Mouse (Mus musculus) forebrain, embryonic 12.5 days (tissue): ENCODE data around the gene Exosc8. TPM values are rescaled to one million over a fixed set of nuclear protein-coding genes. Genes with fewer than 3 reads are reported as not detected.
"Not testable (repeated sequence)": the region's sequence is repeated elsewhere in the genome, so short reads cannot be mapped to it uniquely, and the experiment has no call there.

ENCODE experiments used
- ATAC-seq: fragments of 200-750 bp; cut with Nextera tagmentation; 2 replicates; pipeline ENCODE4 v1.8.0; 2017; ENCODE audit warnings: moderate TSS enrichment; ENCODE audit not compliant: low FRiP score
- H3K27ac ChIP-seq: fragments of 300-500 bp; sonication (generic); 2 replicates; pipeline ENCODE4 v1.5.1; 2016; ENCODE audit warnings: mild to moderate bottlenecking
- H3K27me3 ChIP-seq: fragments of 300-500 bp; sonication (generic); 2 replicates; pipeline ENCODE4 v1.6.1; 2016; ENCODE audit warnings: mild to moderate bottlenecking
- H3K36me3 ChIP-seq: fragments of 300-500 bp; sonication (generic); replicated peaks from 2 replicates; pipeline ENCODE4 v1.6.1; 2016; ENCODE audit warnings: mild to moderate bottlenecking
- H3K4me1 ChIP-seq: fragments of 300-500 bp; sonication (generic); 2 replicates; pipeline ENCODE4 v1.6.1; 2016
- H3K4me2 ChIP-seq: fragments of 300-500 bp; sonication (generic); 2 replicates; pipeline ENCODE4 v1.6.1; 2016; ENCODE audit warnings: mild to moderate bottlenecking, moderate library complexity
- H3K4me3 ChIP-seq: fragments of 300-500 bp; sonication (generic); replicated peaks from 2 replicates; pipeline ENCODE4 v1.5.1; 2016; ENCODE audit warnings: mild to moderate bottlenecking
- H3K9ac ChIP-seq: fragments of 300-500 bp; sonication (generic); 2 replicates; pipeline ENCODE4 v1.6.1; 2016; ENCODE audit warnings: mild to moderate bottlenecking
- H3K9me3 ChIP-seq: fragments of 300-500 bp; sonication (generic); 2 replicates; pipeline ENCODE4 v1.6.1; 2016
- WGBS: fragments of 180-500 bp; shearing (Covaris S2); methylation state at CpG from one replicate; pipeline ENCODE4 v1.1.7; 2016; 5-methylcytosine and 5-hydroxymethylcytosine counted together
- polyA plus RNA-seq: library from polyadenylated mRNA; unstranded; fragments of >200 nt; fragmentation: Nextera tagmentation; extraction: Ambion mirVana; gene quantifications from 2 replicates; pipeline ENCODE4 v1.2.1, GENCODE M21; 2016

Gene Exosc8
- 122 and 125 TPM in 2 replicates for polyA plus RNA-seq

DNA sequence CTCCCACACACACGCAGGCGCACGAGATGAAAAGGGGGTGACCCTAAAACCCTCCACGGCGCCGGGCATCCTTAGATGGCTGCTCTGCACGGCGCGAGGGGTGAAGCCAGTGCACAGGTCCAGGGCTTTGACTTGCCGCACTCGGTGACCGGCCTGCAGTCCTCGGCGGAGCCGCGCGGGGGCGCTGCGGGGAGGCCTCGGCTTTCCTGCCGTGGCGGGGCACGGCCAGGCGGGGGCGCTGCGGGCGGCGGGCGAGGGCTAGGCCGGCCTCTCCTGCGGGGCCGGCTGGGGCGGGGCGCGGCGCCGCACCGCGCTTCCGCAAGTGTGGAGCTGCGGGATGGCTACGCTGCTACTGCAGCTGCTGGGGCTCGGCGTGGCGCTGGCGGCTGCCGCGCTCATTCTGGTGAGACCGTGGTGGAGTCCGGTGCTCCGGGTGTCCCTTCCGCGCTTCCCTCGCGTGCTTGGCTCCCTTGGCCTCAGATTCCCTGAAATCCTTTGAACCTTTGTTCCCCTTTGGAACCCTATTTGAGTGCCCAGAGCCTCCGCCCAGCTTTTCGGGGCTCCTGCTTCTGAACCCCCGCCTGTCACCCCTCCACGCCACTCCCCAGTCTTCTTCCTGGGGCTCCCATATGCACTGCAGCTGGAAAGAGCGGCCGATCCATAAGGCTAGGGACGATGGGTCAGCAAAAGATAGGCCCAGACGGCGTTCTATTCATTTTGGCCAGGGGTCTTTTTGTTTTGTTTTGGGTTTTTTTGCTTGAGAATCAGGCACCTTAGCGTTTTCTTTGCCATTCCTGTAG is at the start of gene Exosc8, which contains the start of gene Alg5:
Exosc8 (minus strand) TSS at position 147 of the 800 bp plus-strand sequence.
Alg5 (plus strand) TSS at position 293 of the 800 bp plus-strand sequence.
- Histone ChIP-seq H3K4me1 (peaks cover 11% of the 10 kb centered on the region), H3K27me3 (no peaks in the 10 kb centered on the region), H3K36me3 (peaks cover 34% of the 10 kb centered on the region), H3K9ac (peak within 1 kb of the TSS; percentile 93), H3K27ac (peak within 1 kb of the TSS; percentile 99), H3K4me3 (peak within 1 kb of the TSS; percentile 90), H3K9me3 (no peaks in the 10 kb centered on the region), H3K4me2 (peak within 1 kb of the TSS; percentile 68)
- ATAC-seq = peak; percentile 94
- WGBS = under 1% methylated on average over 51 of the region's 65 CpGs

DNA sequence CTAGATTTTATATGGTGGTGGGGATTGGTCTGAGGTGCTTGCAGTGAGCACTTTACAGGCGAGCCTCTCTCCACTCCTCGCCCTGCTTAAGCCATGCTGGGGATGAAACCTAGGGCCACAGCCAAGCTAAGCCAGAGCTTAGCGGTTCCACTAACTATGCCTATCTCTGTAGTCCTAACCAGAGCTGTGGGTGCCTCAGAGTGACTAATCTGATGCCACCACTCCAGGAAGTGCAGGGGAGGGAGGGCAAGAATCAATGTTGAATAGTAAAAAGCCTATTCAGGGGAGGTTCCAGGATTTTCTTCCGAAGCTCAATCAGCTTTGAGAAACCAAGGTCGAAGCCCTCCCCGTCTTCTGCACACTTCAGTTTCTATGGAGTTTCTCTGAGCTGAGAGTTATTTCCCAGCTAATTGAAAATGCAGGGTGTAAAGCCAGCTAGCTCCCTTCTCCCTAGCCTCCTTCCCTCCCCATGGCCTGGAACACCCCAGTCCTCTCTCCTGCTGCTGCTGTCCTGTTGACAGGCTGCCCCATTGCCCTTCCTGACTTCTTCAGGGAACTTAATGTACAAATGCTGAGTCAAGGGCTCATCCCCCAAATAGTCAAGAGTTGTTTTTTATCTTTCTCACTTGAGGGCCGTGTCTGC is 40.9 kb upstream of the Exosc8 start:
- H3K4me1 ChIP-seq = no peaks in the 10 kb centered on the region

DNA sequence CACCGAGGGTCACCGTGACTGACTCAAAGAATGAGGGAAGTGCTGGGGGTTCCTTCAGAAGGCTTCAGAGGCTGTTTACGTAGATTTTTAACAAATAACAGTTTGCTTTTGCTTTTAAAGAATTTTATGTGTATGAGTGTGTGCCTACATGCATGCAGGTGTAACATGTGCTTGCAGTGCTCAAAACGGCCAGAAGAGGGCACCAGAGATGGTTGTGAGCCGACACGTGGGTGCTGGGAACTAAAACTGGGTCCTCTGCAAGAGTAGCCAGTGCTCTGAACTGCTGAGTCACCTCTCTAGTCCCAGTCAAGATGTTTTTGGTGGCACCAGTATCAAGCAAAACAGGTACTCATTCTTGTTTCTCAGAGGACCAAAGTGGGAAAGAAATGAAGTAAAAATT is 38.4 kb upstream of the Exosc8 start:
- Histone ChIP-seq H3K4me2 (no peak overlapping the region), H3K27me3 (no peaks in the 10 kb centered on the region), H3K27ac (no peak overlapping the region), H3K36me3 (no peaks in the 10 kb centered on the region), H3K9ac (no peak overlapping the region), H3K9me3 (peaks cover 4% of the 10 kb centered on the region; the same call in 1 of the 2 replicates), H3K4me3 (no peak overlapping the region), H3K4me1 (peaks cover 6% of the 10 kb centered on the region; the same call in 1 of the 2 replicates)
- ATAC-seq = no peak
- 86% methylated on average over 6 of the region's 6 CpGs for WGBS

More for the DNA sequence above, 40.9 kb upstream of the Exosc8 start:
- Histone ChIP-seq H3K27ac (no peak overlapping the region), H3K9me3 (peaks cover 4% of the 10 kb centered on the region; the same call in 1 of the 2 replicates), H3K27me3 (no peaks in the 10 kb centered on the region), H3K4me2 (no peak overlapping the region), H3K9ac (no peak overlapping the region), H3K4me3 (no peak overlapping the region), H3K36me3 (no peaks in the 10 kb centered on the region)
- ATAC-seq = no peak
- 69% methylated on average over 7 of the region's 7 CpGs for WGBS

- Histone ChIP-seq H3K4me2 (no peak overlapping the region), H3K4me1 (peaks cover 6% of the 10 kb centered on the region; the same call in 1 of the 2 replicates), H3K9ac (no peak overlapping the region), H3K4me3 (no peak overlapping the region), H3K27me3 (no peaks in the 10 kb centered on the region), H3K9me3 (peaks cover 4% of the 10 kb centered on the region; the same call in 1 of the 2 replicates), H3K36me3 (no peaks in the 10 kb centered on the region), H3K27ac (no peak overlapping the region)
- WGBS = 61% methylated on average over 17 of the region's 17 CpGs
- no peak for ATAC-seq
Measured at GRCm38 (mm10) chr3:54769349-54770275, 34.4 kb upstream of the Exosc8 start.

GRCm38 (mm10) chr3:54768592-54768991 is 33.4 kb upstream of the Exosc8 start:
- WGBS = 93% methylated on average over 8 of the region's 8 CpGs
- no peak for ATAC-seq
- H3K4me2 ChIP-seq = no peak overlapping the region
- H3K27me3 ChIP-seq = no peaks in the 10 kb centered on the region
- no peak overlapping the region for H3K9ac ChIP-seq
- H3K36me3 ChIP-seq = no peaks in the 10 kb centered on the region
- peaks cover 6% of the 10 kb centered on the region; the same call in 1 of the 2 replicates for H3K4me1 ChIP-seq
- H3K27ac ChIP-seq = no peak overlapping the region
- peaks cover 2% of the 10 kb centered on the region; the same call in 1 of the 2 replicates for H3K9me3 ChIP-seq
- no peak overlapping the region for H3K4me3 ChIP-seq

- no peaks in the 10 kb centered on the region for H3K27me3 ChIP-seq
- 92% methylated on average over 5 of the region's 5 CpGs for WGBS
Measured at GRCm38 (mm10) chr3:54766811-54767210, 31.6 kb upstream of the Exosc8 start.

GRCm38 (mm10) chr3:54766034-54766433 is 30.8 kb upstream of the Exosc8 start:
- ATAC-seq = no peak
- Histone ChIP-seq H3K4me1 (peaks cover 6% of the 10 kb centered on the region; the same call in 1 of the 2 replicates), H3K9ac (no peak overlapping the region), H3K27me3 (no peaks in the 10 kb centered on the region), H3K4me2 (no peak overlapping the region), H3K27ac (no peak overlapping the region), H3K36me3 (no peaks in the 10 kb centered on the region), H3K9me3 (no peaks in the 10 kb centered on the region), H3K4me3 (no peak overlapping the region)
- WGBS = 87% methylated on average over 14 of the region's 14 CpGs

More at GRCm38 (mm10) chr3:54766811-54767210, 31.6 kb upstream of the Exosc8 start:
- Histone ChIP-seq H3K9ac (no peak overlapping the region), H3K36me3 (no peaks in the 10 kb centered on the region), H3K9me3 (no peaks in the 10 kb centered on the region), H3K4me3 (no peak overlapping the region), H3K27ac (no peak overlapping the region), H3K4me1 (peaks cover 6% of the 10 kb centered on the region; the same call in 1 of the 2 replicates), H3K4me2 (no peak overlapping the region)
- no peak for ATAC-seq

- WGBS = 90% methylated on average over 6 of the region's 6 CpGs
Measured at GRCm38 (mm10) chr3:54765521-54765920, 30.3 kb upstream of the Exosc8 start.

GRCm38 (mm10) chr3:54764418-54764817 is 29.2 kb upstream of the Exosc8 start:
- Histone ChIP-seq H3K4me1 (peaks cover 3% of the 10 kb centered on the region; the same call in 1 of the 2 replicates), H3K4me3 (no peak overlapping the region), H3K9me3 (no peaks in the 10 kb centered on the region), H3K9ac (no peak overlapping the region), H3K36me3 (no peaks in the 10 kb centered on the region), H3K4me2 (0 out of 2 replicates have a peak overlapping the region, but pooled peaks have one; percentile 8), H3K27me3 (no peaks in the 10 kb centered on the region), H3K27ac (no peak overlapping the region)
- WGBS = 86% methylated on average over 18 of the region's 18 CpGs
- ATAC-seq = no peak

More at GRCm38 (mm10) chr3:54765521-54765920, 30.3 kb upstream of the Exosc8 start:
- H3K36me3 ChIP-seq, H3K27me3 ChIP-seq, H3K27ac ChIP-seq, ATAC-seq, H3K9ac ChIP-seq, H3K4me1 ChIP-seq, H3K4me3 ChIP-seq, H3K4me2 ChIP-seq, H3K9me3 ChIP-seq: not testable (repeated sequence)

DNA sequence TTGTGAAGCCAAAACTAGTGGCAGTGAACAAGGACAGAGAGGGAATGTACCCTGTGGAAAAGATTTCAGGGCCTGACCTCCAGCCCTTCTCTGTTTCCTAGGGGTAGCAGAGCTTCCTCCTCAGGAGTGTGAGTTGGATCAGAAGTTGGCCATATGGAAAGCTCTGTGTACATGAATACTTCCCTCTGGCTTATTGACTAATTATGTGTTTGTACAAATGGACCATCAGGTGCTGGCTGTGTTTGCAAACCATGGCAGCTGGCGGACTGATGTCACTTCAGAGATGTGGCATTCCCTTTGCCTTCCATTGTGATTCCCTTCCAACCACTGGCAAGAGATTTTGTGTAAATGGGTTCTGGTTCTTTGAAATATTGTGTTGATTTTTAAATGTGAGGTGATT is 26.1 kb upstream of the Exosc8 start:
- Histone ChIP-seq H3K4me3 (no peak overlapping the region), H3K27me3 (peaks cover 4% of the 10 kb centered on the region), H3K4me2 (no peak overlapping the region), H3K9me3 (no peaks in the 10 kb centered on the region), H3K27ac (no peak overlapping the region), H3K36me3 (no peaks in the 10 kb centered on the region), H3K9ac (no peak overlapping the region), H3K4me1 (peaks cover 3% of the 10 kb centered on the region)
- no peak for ATAC-seq
- 97% methylated on average over 1 of the region's 1 CpGs for WGBS

DNA sequence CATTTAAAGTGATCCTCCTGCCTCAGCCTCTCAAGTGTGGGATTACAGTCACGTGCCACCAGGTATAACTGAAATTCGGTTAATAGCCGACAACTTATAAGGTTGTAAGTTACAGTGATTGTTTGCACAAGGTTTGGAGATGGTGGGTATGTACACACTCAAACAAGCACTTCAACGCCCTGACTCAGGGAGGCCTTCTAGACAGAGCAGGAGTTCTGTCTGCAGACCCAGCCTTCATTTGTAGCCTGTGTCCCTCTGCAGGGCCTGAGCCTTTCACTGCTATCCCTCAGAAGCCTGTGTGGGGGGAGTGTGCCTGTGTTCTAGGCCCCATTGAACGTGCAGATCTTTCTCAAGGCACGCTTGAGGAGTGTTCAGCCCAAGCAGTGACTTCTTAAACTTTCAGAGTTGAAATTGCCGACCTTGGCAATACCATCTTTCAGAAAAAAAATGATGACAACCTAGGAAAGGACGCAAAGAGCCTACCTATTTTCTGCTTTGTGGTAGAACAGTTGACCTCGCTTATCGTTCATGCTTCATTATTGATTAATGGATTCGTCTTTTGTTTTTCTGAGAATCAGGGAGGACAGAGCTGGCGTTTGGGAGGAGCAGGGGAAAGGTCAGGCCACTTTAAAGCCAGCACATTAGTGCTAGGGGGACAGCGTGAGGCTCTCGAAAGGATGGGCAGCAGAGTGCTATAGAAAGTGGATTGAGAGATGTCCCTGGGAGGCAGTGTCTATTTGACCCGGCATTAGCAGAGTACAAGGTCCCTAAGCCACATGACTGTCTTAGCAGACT is 25.3 kb upstream of the Exosc8 start:
- Histone ChIP-seq H3K27me3 (peaks cover 8% of the 10 kb centered on the region), H3K27ac (no peak overlapping the region), H3K4me1 (peaks cover 10% of the 10 kb centered on the region), H3K36me3 (no peaks in the 10 kb centered on the region), H3K4me2 (no peak overlapping the region), H3K4me3 (no peak overlapping the region), H3K9me3 (no peaks in the 10 kb centered on the region), H3K9ac (no peak overlapping the region)
- no peak for ATAC-seq
- 71% methylated on average over 15 of the region's 15 CpGs for WGBS
